In the genomic region with DNA sequence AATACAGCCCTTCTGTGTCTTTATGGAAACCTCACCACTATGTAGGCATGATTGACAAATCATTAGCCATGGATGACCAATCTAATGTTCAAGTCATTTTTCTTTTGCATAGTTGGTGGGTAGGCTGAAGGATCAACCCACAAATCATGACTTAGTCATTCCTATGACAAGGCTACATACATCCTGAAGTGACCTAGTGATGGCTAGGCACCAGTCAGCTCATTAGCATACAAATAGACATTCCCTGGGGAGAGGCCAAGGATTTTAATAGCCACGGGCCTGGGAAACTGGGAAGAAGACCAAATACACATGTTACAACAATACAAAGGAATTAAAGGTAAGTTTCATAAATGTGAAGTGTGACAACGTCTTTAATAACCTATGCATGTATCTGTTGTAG, we compare ENCODE assay signal across 28 mouse cellular contexts.
DNase-seq lines count a peak whose midpoint lies in the region; ATAC-seq lines count a peak whose summit lies in the region.
"Had no signal": no experiment of that assay in that cellular context is flagged by ENCODE, and none has a peak within 500 bp of the region (broad histone marks: within the 10 kb centered on the region; RNA-seq: fewer than 3 reads in every experiment).

No protein-coding gene starts in this region.

- H3K9ac ChIP-seq in hindbrain, embryonic 13.5 days: no peak overlapping the region
- H3K9ac ChIP-seq in hindbrain, embryonic 16.5 days (ENCODE audit: low read depth, low read length): no peak overlapping the region
- H3K9ac ChIP-seq: forebrain, embryonic 13.5 days; heart, embryonic 15.5 days; kidney, embryonic 15.5 days; liver, embryonic 12.5 days; liver, postnatal 0 days; midbrain, embryonic 12.5 days; neural tube, embryonic 13.5 days had no signal

- H3K27me3 ChIP-seq in hindbrain, embryonic 13.5 days: no peaks in the 10 kb centered on the region
- H3K27me3 ChIP-seq in hindbrain, embryonic 16.5 days (replicated peaks; ENCODE audit: control insufficient read depth, insufficient read depth, low read length): no peaks in the 10 kb centered on the region
- H3K27me3 ChIP-seq: forebrain, embryonic 13.5 days; heart, embryonic 15.5 days; kidney, embryonic 15.5 days; liver, embryonic 12.5 days; midbrain, embryonic 12.5 days; neural tube, embryonic 13.5 days had no signal

- H3K4me1 ChIP-seq in hindbrain, embryonic 13.5 days (replicated peaks): peaks cover 9% of the 10 kb centered on the region
- H3K4me1 ChIP-seq in hindbrain, embryonic 16.5 days (ENCODE audit: control insufficient read depth, insufficient read depth, low read depth, low read length): no peaks in the 10 kb centered on the region
- H3K4me1 ChIP-seq: liver, embryonic 12.5 days had no signal

- no peak overlapping the region for H3K4me3 ChIP-seq in hindbrain, embryonic 13.5 days
- no peak overlapping the region for H3K4me3 ChIP-seq in hindbrain, embryonic 16.5 days (ENCODE audit: low read length)
- H3K4me3 ChIP-seq: forebrain, embryonic 13.5 days; heart, embryonic 15.5 days; hindbrain, embryonic 10.5 days; kidney, embryonic 15.5 days; liver, embryonic 12.5 days; midbrain, embryonic 12.5 days; neural tube, embryonic 13.5 days had no signal

- no peaks in the 10 kb centered on the region for H3K36me3 ChIP-seq in hindbrain, embryonic 13.5 days
- no peaks in the 10 kb centered on the region for H3K36me3 ChIP-seq in hindbrain, embryonic 16.5 days (ENCODE audit: control insufficient read depth, insufficient read depth, low read length)
- H3K36me3 ChIP-seq: heart, embryonic 15.5 days; hindbrain, embryonic 10.5 days; kidney, embryonic 15.5 days; liver, embryonic 12.5 days; midbrain, embryonic 12.5 days; neural tube, embryonic 13.5 days had no signal

- DNase-seq in heart, adult 11 months: peak; percentile 93
- DNase-seq in heart, postnatal 25 days (ENCODE audit: low spot score): no peak
- DNase-seq in Muller cell, postnatal 12 days (ENCODE audit: inconsistent ontology term): peak; percentile 76
- peak; percentile 46 to 59 for DNase-seq in heart, adult 9 months (ENCODE audit: low spot score in 2 of 2)
- DNase-seq: adrenal gland, postnatal 25 days; cerebellum, adult 18-20 months; cerebellum, postnatal 10 days; gastrocnemius, postnatal 36 days; kidney, postnatal 4 days; left cerebral cortex, postnatal 4 days; liver, postnatal 0 days; lung, postnatal 36 days; right cerebral cortex, postnatal 25 days; thymus, adult 18-20 months; thymus, postnatal 36 days had no signal

- H3K27ac ChIP-seq in hindbrain, embryonic 13.5 days: no peak overlapping the region
- no peak overlapping the region for H3K27ac ChIP-seq in hindbrain, embryonic 16.5 days (ENCODE audit: low read depth, low read length)
- H3K27ac ChIP-seq: forebrain, embryonic 13.5 days; heart, embryonic 15.5 days; kidney, embryonic 15.5 days; liver, embryonic 12.5 days; midbrain, embryonic 12.5 days; neural tube, embryonic 13.5 days; stomach, postnatal 0 days had no signal

- 0 out of 2 replicates have a peak, but pooled peaks have one; percentile 32 for ATAC-seq in hindbrain, embryonic 13.5 days (ENCODE audit: low FRiP score)
- no peak for ATAC-seq in hindbrain, embryonic 16.5 days
- no peak for ATAC-seq in granulocyte monocyte progenitor cell, adult 5-6 weeks (replicated peaks; ENCODE audit: poor library complexity, severe bottlenecking)
- ATAC-seq in erythroblast, adult 5-6 weeks (replicated peaks; ENCODE audit: low FRiP score, poor library complexity, severe bottlenecking): no peak
- ATAC-seq: forebrain, embryonic 13.5 days; intestine, postnatal 0 days; liver, embryonic 12.5 days; liver, postnatal 0 days had no signal

- 20% methylated on average over 2 of the region's 2 CpGs for WGBS in hindbrain, embryonic 13.5 days
- WGBS in hindbrain, embryonic 16.5 days: 22% methylated on average over 2 of the region's 2 CpGs

- intact Hi-C loops in heart, postnatal 25 days (cut with DNase I): no loop called here

- H3K4me2 ChIP-seq in hindbrain, embryonic 13.5 days: no peak overlapping the region
- no peak overlapping the region for H3K4me2 ChIP-seq in hindbrain, embryonic 16.5 days (ENCODE audit: low read length)
- H3K4me2 ChIP-seq: forebrain, embryonic 13.5 days; heart, embryonic 15.5 days; kidney, embryonic 15.5 days; liver, embryonic 12.5 days; midbrain, embryonic 12.5 days; neural tube, embryonic 13.5 days had no signal

- no peaks in the 10 kb centered on the region for H3K9me3 ChIP-seq in hindbrain, embryonic 13.5 days
- H3K9me3 ChIP-seq in hindbrain, embryonic 16.5 days (ENCODE audit: control insufficient read depth, low read length): no peaks in the 10 kb centered on the region
- H3K9me3 ChIP-seq: forebrain, embryonic 13.5 days; heart, embryonic 15.5 days; hindbrain, embryonic 10.5 days; kidney, embryonic 15.5 days; liver, embryonic 12.5 days; midbrain, embryonic 12.5 days; neural tube, embryonic 13.5 days had no signal
